In the genomic region with DNA sequence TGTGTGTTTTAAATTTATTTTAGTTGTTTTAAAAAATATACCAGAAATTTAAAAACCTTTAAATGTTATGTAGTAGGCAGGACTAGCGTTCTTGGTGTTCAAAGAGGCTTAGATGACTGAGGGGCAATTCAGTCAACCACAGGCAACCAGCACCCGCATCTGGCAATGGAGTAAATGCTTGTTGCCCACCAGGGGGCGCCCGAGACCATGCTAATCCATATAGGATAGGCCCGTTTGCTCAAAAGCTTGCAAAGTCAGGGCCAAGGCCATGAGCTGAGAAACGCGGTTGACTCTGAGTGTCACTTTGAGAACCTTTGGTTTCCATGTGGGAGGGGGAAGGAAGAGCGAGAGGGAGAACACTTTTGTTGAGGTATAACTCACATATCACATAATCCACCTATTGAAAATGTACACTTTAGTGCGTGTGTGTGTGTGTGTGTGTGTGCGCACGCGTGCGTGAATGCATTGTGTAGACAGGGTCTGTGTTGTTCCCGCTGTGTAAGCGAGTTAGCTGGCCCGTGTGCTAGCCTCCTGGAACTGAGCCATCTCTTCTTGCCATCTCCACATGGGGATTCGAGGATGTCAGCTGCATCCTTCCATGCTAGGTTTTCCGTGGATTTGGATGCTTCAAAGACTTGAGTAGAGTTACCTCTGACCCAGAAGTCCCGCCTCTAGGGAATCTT, we compare ENCODE assay signal across 9 mouse cellular contexts. TPM values are rescaled to one million over a fixed set of nuclear protein-coding genes. Genes with fewer than 3 reads are reported as not detected.
DNase-seq lines count a peak whose midpoint lies in the region; ATAC-seq and TF ChIP-seq lines count a peak whose summit lies in the region.
"Had no signal": no experiment of that assay in that cellular context is flagged by ENCODE, and none has a peak within 500 bp of the region (broad histone marks: within the 10 kb centered on the region; RNA-seq: fewer than 3 reads in every experiment).

No protein-coding gene starts in this region.

- peak; percentile 80 for DNase-seq in c-Kit-positive CD71-positive TER-119-positive erythroid progenitor cells, embryonic 14.5 days (ENCODE audit: low spot score)
- peak; percentile 89 to 95 for DNase-seq in heart, postnatal 36 days
- peak; percentile 76 to 91 for DNase-seq in layer of hippocampus, adult 18-20 months (ENCODE audit: low spot score in 2 of 2)
- peak; percentile 88 for DNase-seq in lung, adult 2 months
- peak; percentile 82 for DNase-seq in testis, postnatal 14 days (ENCODE audit: low spot score)

- peaks cover 2% of the 10 kb centered on the region for H3K4me1 ChIP-seq in ES-Bruce4 (ENCODE audit: control insufficient read depth, insufficient read depth, low read length)
- peaks cover 7% of the 10 kb centered on the region; the same call in 1 of the 2 replicates for H3K4me1 ChIP-seq in forebrain, embryonic 12.5 days
- no peaks in the 10 kb centered on the region for H3K4me1 ChIP-seq in lung, adult 2 months (ENCODE audit: control insufficient read depth, insufficient read depth, low read length)
- peaks cover 2% of the 10 kb centered on the region; the same call in 1 of the 2 replicates for H3K4me1 ChIP-seq in olfactory bulb, adult 2 months (ENCODE audit: control insufficient read depth, insufficient read depth, low read length)

- no peak for TF ChIP-seq EP300 in ES-Bruce4 (IDR thresholded peaks at IDR 0.05; ENCODE audit: insufficient read depth, low read depth, low read length)

- H3K9me3 ChIP-seq in ES-Bruce4 (replicated peaks; ENCODE audit: control insufficient read depth, insufficient read depth, low read length, poor library complexity, severe bottlenecking): no peaks in the 10 kb centered on the region
- H3K9me3 ChIP-seq in forebrain, embryonic 12.5 days: no peaks in the 10 kb centered on the region
- H3K9me3 ChIP-seq: heart, embryonic 13.5 days had no signal

- intact Hi-C loops in heart, postnatal 36 days (cut with DNase I): loop anchor here (1.0 to 5.0 kb wide), 5 partner anchors 54 to 290 kb away; no protein-coding TSS in a partner anchor

- peak; percentile 92 for TF ChIP-seq CTCF in ES-Bruce4 (IDR thresholded peaks at IDR 0.05; ENCODE audit: low read depth, low read length)
- TF ChIP-seq CTCF in lung, adult 2 months (IDR thresholded peaks at IDR 0.05; ENCODE audit: insufficient read depth, low read length): peak; percentile 82
- TF ChIP-seq CTCF in olfactory bulb, adult 2 months (IDR thresholded peaks at IDR 0.05; ENCODE audit: insufficient read depth, low read depth, low read length): peak; percentile 79

- H3K27me3 ChIP-seq in ES-Bruce4 (ENCODE audit: control insufficient read depth, insufficient read depth, low read length, poor library complexity, severe bottlenecking): no peaks in the 10 kb centered on the region
- H3K27me3 ChIP-seq in forebrain, embryonic 12.5 days: peaks cover 63% of the 10 kb centered on the region

- H3K4me2 ChIP-seq in forebrain, embryonic 12.5 days: no peak overlapping the region
- H3K4me2 ChIP-seq: heart, embryonic 13.5 days had no signal

- no peak overlapping the region for H3K27ac ChIP-seq in ES-Bruce4 (ENCODE audit: insufficient read depth, low read length)
- H3K27ac ChIP-seq in forebrain, embryonic 12.5 days: no peak overlapping the region
- no peak overlapping the region for H3K27ac ChIP-seq in olfactory bulb, adult 2 months (ENCODE audit: insufficient read depth, low read depth, low read length)
- H3K27ac ChIP-seq: heart, embryonic 13.5 days had no signal

- no peak for TF ChIP-seq POLR2A in ES-Bruce4 (IDR thresholded peaks at IDR 0.05; ENCODE audit: insufficient read depth, low read length)
- TF ChIP-seq POLR2A in lung, adult 2 months (IDR thresholded peaks at IDR 0.05; ENCODE audit: borderline replicate concordance, extremely low read depth, low read depth, low read length): no peak
- no peak for TF ChIP-seq POLR2A in olfactory bulb, adult 2 months (IDR thresholded peaks at IDR 0.05; ENCODE audit: insufficient read depth, low read depth, low read length)

- no peak overlapping the region for H3K4me3 ChIP-seq in ES-Bruce4 (ENCODE audit: low read depth, low read length)
- H3K4me3 ChIP-seq in forebrain, embryonic 12.5 days (replicated peaks): no peak overlapping the region
- H3K4me3 ChIP-seq in lung, adult 2 months (replicated peaks; ENCODE audit: extremely low read depth, low read depth, low read length): no peak overlapping the region
- no peak overlapping the region for H3K4me3 ChIP-seq in olfactory bulb, adult 2 months (ENCODE audit: insufficient read depth, low read depth, low read length)
- H3K4me3 ChIP-seq: heart, embryonic 13.5 days had no signal

- ATAC-seq in forebrain, embryonic 12.5 days (ENCODE audit: low FRiP score): peak; percentile 76; the same call in 1 of the 2 replicates

- H3K36me3 ChIP-seq in ES-Bruce4 (ENCODE audit: control insufficient read depth, insufficient read depth, low read length, poor library complexity, severe bottlenecking): no peaks in the 10 kb centered on the region
- no peaks in the 10 kb centered on the region for H3K36me3 ChIP-seq in forebrain, embryonic 12.5 days (replicated peaks)
- H3K36me3 ChIP-seq: heart, embryonic 13.5 days had no signal

- H3K9ac ChIP-seq in ES-Bruce4 (ENCODE audit: low read depth, poor library complexity, severe bottlenecking): no peak overlapping the region
- no peak overlapping the region for H3K9ac ChIP-seq in forebrain, embryonic 12.5 days
- H3K9ac ChIP-seq: heart, embryonic 13.5 days had no signal

- 48% methylated on average over 19 of the region's 19 CpGs for WGBS in forebrain, embryonic 12.5 days
- 47% methylated on average over 19 of the region's 19 CpGs for WGBS in lung, adult 2 months
- WGBS in olfactory bulb, adult 2 months: 46% methylated on average over 19 of the region's 19 CpGs

RNA-seq across cellular contexts. Expression of a gene that starts 32.8 kb away (rescaled TPM):
- 10.2 and 11.9 TPM in 2 replicates for polyA plus RNA-seq in ES-Bruce4 (2011; ENCODE audit: insufficient read depth, insufficient read length, low read depth, missing spikeins)
- polyA plus RNA-seq in forebrain, embryonic 12.5 days (2016; fragmentation: Nextera tagmentation; extraction: Ambion mirVana): 12.1 and 12.6 TPM in 2 replicates
- total RNA-seq in heart, postnatal 36 days (2021): 10 to 100 TPM; 27.0 to 45.2 TPM
- total RNA-seq in layer of hippocampus, adult 18-20 months (2021): 10 to 100 TPM; 31.4 to 34.2 TPM
- 9.5 and 12.7 TPM in 2 replicates for polyA plus RNA-seq in lung, adult 2 months (2012; rRNA removed)
- not detected in 2 replicates for polyA plus RNA-seq in olfactory bulb, adult 2 months (2012; ENCODE audit: insufficient read depth, insufficient read length, low replicate concordance, missing spikeins)
